Mouse (Mus musculus) hindbrain, embryonic 10.5 days (tissue): ENCODE results near the gene Sarm1. TPM values are rescaled to one million over a fixed set of nuclear protein-coding genes. Genes with fewer than 3 reads are reported as not detected.

Source experiments
- polyA plus RNA-seq: library from polyadenylated mRNA; unstranded; fragments of >200 nt; fragmentation: Nextera tagmentation; extraction: Ambion mirVana; gene quantifications from 2 replicates; pipeline ENCODE4 v1.2.1, GENCODE M21; 2016

Sarm1 gene
- polyA plus RNA-seq, 1 experiment from 2014 or later = 20.8 TPM

Other genes with a start within 250 kb of the Sarm1 start
- gene 2610507B11Rik, start 236.0 kb downstream of the Sarm1 start, polyA plus RNA-seq = 53.2 and 65.6 TPM in 2 replicates
- gene BC030499, start 206.9 kb downstream of the Sarm1 start, polyA plus RNA-seq = 0.52 and 0.93 TPM in 2 replicates
- 53.2 and 62.7 TPM in 2 replicates for gene Spag5, start 196.2 kb downstream of the Sarm1 start, polyA plus RNA-seq
- gene Aldoc, start 174.8 kb downstream of the Sarm1 start, polyA plus RNA-seq = 2.5 and 3.1 TPM in 2 replicates
- 74.6 and 82.9 TPM in 2 replicates for gene Pigs, start 169.3 kb downstream of the Sarm1 start, polyA plus RNA-seq
- gene Unc119, start 154.3 kb downstream of the Sarm1 start, polyA plus RNA-seq = 59.1 and 76.7 TPM in 2 replicates
- not detected in 2 replicates for gene Foxn1, start 111.2 kb downstream of the Sarm1 start, polyA plus RNA-seq
- not detected in 2 replicates for gene Slc13a2, start 75.5 kb downstream of the Sarm1 start, polyA plus RNA-seq
- gene Slc46a1, start 32.1 kb downstream of the Sarm1 start, polyA plus RNA-seq = 20.2 and 21.1 TPM in 2 replicates
- 66.9 and 96.6 TPM in 2 replicates for gene Vtn, start 1.3 kb upstream of the Sarm1 start, polyA plus RNA-seq
- not detected in 2 replicates for gene Sebox, start 5.7 kb upstream of the Sarm1 start, polyA plus RNA-seq
- gene Tmem199, start 14.4 kb upstream of the Sarm1 start, polyA plus RNA-seq = 84.0 and 86.4 TPM in 2 replicates
- gene Poldip2, start 14.4 kb upstream of the Sarm1 start, polyA plus RNA-seq = 135 and 152 TPM in 2 replicates
- 70.4 and 81.6 TPM in 2 replicates for gene Tnfaip1, start 38.6 kb upstream of the Sarm1 start, polyA plus RNA-seq
- 89.2 and 94.2 TPM in 2 replicates for gene Ift20, start 38.6 kb upstream of the Sarm1 start, polyA plus RNA-seq
- gene Tmem97, start 53.0 kb upstream of the Sarm1 start, polyA plus RNA-seq = 86.5 and 94.5 TPM in 2 replicates
- 17.1 and 18.7 TPM in 2 replicates for gene Nlk, start 199.6 kb upstream of the Sarm1 start, polyA plus RNA-seq